Mouse (Mus musculus) frontal cortex, postnatal 25 days (tissue): Measurements from ENCODE around the gene Ptk6.
"Not testable (repeated sequence)": the region's sequence is repeated elsewhere in the genome, so short reads cannot be mapped to it uniquely, and the experiment has no call there.

ENCODE experiments used
- DNase-seq, 2 experiments: peaks; one replicate each; pipeline ENCODE4 v3.0.0; 2022; ENCODE audit warnings: low spot score in 2 of 2

Gene Ptk6

DNA sequence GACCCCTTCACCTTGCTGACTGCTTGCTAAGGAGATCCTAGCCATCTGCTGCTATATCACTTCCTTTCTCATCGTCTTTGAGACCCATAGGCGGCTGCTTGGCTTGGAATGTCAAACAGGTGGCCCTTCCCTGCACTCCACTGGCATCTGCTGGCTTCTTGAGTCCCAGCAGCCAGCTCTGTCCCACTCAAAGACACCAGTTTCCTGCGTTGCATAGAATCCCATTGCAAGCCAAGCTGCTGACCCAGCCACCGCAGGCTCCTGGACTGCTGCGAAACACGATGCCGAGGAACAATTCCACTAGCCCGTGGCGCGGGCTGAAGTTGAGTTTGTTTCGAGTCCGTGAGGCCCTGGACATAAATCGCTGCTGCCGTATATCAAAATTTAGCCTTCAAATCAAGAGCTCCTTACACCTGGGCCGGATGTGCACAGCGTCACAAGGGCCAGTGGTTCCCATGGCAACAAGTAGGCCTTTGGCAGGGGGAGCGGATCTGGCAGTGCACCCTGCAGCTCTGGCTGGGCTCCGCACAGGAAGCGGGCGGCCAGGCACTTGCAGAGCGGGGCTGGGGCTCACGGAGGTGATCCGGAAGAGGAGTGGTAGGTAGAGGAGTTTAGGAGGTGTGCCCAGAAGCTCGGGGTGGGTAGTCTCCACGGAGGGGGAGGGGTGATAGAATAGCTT, 17.1 kb upstream of the Ptk6 start, which contains the start of gene Fndc11:
Fndc11 (plus strand) TSS at position 476 of the 679 bp plus-strand sequence.
- DNase-seq: peak; percentile 9 to 22

- no peak for DNase-seq
Observed at GRCm38 (mm10) chr2:181218881-181219485, 16.4 kb upstream of the Ptk6 start.

DNA sequence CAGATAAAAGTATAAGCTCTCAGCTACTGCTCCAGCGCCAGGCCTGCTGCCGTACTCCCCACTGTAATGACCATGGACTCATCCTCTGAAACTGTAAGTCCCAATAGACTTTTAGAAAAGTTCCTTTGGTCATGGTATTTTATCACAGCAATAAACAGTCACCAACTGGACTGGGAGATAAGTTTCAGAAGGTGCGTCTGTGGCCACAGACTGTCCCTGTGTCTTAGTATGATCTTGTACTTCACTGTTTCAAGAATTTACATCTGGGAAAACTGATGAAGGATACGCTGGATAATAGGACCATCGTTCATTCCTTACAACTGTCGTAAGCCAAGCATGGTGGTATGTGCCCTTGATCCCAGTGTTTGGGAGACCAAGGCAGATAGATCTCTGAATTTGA, 13.4 kb upstream of the Ptk6 start:
- DNase-seq: no peak

- DNase-seq: no peak
Observed at GRCm38 (mm10) chr2:181213021-181213445, 10.4 kb upstream of the Ptk6 start, which contains the start of gene Srms. Gene Srms, minus strand, starts transcription at chr2:181213185.

- DNase-seq: no peak
Observed at GRCm38 (mm10) chr2:181212389-181213020, 9.9 kb upstream of the Ptk6 start.

DNA sequence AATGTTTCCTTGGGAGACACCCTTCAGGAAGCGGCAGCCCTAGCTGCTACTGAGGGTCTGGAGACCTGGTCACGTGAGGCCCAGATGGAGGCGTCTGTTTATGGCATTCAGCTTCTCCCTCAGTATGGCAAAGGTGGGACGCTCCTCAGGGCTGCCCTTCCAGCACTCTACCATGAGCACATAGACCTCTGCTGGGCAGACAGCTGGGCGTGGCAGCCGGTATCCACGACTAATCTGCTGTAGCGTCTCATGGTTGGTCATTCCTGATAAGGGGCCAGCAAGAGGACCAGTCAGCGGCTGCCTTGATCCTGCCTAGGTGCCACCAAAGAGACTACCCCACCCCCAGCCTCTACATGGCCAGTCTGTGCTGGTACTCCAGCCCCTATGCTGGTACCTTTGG, 3.5 kb upstream of the Ptk6 start:
- no peak for DNase-seq

- no peak for DNase-seq
Observed at GRCm38 (mm10) chr2:181205678-181206077, 3.1 kb upstream of the Ptk6 start.

DNA sequence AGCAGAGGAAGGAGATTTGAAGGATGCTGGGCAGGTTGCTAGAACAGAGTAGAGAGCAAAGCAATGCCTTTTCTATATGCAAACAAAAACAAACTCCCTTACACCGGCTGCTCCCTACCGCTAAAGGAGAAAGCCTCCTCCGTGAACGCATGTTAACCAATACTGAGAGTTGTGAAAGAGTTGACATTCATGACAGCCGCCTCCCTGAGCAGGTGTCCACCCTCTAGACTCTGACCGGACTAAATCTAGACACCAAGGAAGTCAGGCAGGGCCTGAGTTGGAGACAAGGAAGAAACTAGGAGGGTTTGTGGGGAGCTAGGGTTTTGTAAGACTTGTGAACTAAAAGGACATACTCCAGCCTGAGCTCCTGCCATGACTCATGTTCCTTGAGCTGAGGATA, 297 bp upstream of the Ptk6 start:
- DNase-seq: no peak

- no peak for DNase-seq
Observed at GRCm38 (mm10) chr2:181201606-181202005, 983 bp downstream of the Ptk6 start.

DNA sequence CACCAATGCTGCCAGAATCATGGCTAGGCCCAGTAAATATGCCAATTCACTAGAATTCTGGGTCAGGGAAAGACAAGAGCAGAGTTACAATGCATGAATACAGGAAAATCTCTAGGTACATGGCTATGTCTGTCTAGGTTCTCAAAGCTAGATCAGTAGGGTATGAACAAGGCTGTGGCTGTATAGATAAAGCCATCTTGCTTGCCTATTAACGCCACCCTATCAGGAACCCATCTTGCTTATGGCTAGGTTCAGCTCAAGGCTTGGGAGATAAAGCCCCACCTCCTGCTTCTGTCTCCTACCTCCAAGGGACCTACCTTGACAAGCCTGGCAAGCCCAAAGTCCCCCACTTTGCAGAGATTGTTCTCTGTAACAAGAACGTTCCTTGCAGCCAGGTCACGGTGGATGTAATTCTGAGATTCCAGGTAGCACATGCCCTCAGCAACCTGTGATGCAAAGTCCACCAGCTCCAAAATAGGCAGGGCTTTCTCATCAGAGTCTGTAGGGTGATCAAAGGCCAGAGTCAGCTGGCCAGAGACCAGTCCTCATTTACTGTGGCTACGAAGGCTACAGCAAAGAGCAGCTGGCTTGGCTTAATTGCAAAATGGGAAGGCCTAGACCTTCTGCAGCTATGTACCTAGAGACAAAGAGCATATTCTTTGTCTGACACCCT, 5.8 kb downstream of the Ptk6 start:
- DNase-seq: no peak

DNA sequence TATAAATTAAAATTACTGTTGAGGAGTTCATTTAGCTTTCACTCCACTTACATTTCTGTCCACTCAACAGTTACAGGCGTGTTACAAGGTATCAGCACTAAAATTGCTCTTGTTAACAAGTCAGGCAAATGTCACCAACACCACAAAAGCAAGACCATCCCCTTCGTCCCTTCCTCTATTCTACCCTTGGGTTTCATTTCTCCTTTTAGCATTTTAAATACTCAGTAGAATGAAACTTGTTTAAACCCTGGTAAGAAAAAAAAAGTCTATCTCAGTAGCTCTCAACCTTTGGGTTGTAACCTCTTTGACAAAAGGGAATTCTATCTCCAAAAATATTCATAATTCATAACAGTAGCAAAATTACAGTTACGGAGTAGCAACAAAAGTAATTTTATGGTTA, 9.5 kb downstream of the Ptk6 start:
- DNase-seq: no peak

DNA sequence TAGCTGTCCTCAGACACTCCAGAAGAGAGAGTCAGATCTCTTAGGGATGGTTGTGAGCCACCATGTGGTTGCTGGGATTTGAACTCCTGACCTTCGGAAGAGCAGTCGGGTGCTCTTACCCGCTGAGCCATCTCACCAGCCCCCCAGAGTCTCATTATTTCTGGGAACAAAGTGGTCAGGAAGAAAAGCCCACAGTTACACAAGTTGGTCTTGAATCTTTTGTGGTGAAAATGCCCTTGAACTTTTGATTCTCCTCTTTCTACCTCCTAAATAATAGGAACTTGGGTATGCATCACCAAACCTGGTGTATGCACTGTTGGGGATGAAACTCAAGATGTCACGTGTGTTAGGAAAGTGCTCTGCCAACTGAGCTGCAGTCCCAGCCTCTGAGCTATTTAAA, 10.7 kb downstream of the Ptk6 start:
- DNase-seq: no peak

- DNase-seq: not testable (repeated sequence)
Observed at GRCm38 (mm10) chr2:181191385-181191784, 11.2 kb downstream of the Ptk6 start.

DNA sequence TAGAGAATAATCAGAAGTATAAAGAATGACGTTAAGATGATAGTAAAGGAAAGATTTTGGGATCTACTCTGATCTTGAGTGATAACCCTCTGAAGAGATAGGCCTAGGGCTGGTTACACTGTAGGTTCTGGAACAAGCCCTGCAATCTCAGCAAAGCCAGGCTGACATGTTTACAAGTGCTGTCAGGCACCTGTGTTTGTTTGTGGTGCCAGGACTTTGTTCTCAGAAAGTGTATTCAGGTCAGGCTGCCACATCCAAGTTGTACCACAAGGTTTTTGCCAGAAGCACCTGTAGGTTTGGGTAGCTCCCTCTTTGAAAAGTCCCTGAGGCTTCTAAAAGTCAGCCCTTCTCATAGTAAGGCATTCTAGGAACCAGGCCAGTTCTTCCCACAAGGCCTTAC, 13.3 kb downstream of the Ptk6 start:
- DNase-seq: no peak

- no peak for DNase-seq
Observed at GRCm38 (mm10) chr2:181188681-181189080, 13.9 kb downstream of the Ptk6 start.

GRCm38 (mm10) chr2:181187121-181188000, 15.2 kb downstream of the Ptk6 start, which contains the start of gene Ppdpf:
Gene Ppdpf, plus strand, starts transcription at chr2:181187247.
- peak; percentile 77 to 85 for DNase-seq

DNA sequence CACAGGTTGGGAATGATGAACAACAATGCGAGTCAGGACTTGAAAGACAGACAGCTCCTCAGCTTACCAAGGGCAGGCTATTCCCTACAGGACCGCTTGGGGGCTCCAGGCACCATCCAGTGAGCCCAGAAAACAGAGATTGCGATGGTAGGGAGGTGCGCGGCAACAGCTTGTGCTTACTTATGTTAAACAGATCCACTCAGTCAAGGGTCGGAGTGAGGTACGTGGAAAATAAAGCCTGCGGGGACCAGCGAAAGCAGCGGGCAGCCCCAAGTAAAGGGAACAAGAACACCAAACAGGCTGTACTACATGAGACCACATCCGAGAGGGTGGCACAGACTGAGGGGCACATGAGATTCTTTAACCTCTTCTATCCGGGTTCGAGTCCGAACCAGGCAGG, 16.0 kb downstream of the Ptk6 start:
- peak; percentile 79 to 84 for DNase-seq

- DNase-seq: no peak
Observed at GRCm38 (mm10) chr2:181180898-181181297, 21.7 kb downstream of the Ptk6 start.

DNA sequence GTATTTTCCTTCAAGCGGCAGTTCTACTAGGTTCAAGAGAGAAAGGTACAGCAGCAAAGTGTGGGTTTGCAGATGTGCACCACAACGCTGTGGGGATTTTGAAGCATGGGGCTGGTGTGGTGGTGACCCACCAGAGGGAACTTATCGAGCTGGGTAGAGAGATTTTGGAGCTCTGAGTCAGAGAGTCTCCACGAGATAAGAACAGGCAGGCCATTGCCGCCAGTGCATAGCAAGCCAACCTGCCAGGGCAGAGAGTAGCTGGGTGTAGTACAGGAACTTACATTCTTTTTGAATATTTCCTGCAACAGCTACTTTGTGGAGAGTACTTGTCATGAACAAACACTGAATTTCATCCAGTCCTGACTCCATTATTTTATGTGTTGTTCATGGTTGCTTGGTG, 24.1 kb downstream of the Ptk6 start:
- no peak for DNase-seq

GRCm38 (mm10) chr2:181178015-181178414, 24.6 kb downstream of the Ptk6 start:
- no peak for DNase-seq

DNA sequence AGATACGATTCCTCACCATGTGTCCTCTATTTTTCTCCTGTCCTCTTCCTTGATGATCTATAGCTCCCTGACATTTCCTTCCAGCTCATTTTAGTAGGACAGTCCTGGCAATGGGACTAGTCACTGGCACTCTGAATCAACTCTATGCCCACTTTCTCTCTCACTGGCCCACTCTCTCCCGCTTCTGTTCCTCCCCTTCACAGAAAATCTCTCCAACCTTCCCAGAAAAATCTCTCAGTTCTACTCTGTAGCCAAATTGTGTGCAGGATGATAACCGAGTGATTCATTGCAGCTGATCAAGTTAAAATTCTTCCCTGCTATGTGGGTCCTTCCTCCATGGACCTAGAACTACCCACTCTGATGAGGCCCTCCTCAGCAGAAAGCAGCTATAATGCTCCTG, 27.9 kb downstream of the Ptk6 start:
- no peak for DNase-seq
